In genomic region chr11:119558870-119559610, GRCm38 (mm10) we compare ENCODE assay signal across 11 mouse cellular contexts. TPM values are rescaled to one million over a fixed set of nuclear protein-coding genes. Genes with fewer than 3 reads are reported as not detected.
DNase-seq lines count a peak whose midpoint lies in the region; ATAC-seq and TF ChIP-seq lines count a peak whose summit lies in the region.
"Had no signal": no experiment of that assay in that cellular context is flagged by ENCODE, and none has a peak within 500 bp of the region (broad histone marks: within the 10 kb centered on the region; RNA-seq: fewer than 3 reads in every experiment).

No protein-coding gene starts in this region.

- peak; percentile 44; the same call in 1 of the 2 replicates for ATAC-seq in heart, embryonic 12.5 days (ENCODE audit: insufficient number of reproducible peaks, low FRiP score)
- peak; percentile 91 for ATAC-seq in hindbrain, embryonic 11.5 days (ENCODE audit: low FRiP score)
- peak; percentile 72 for ATAC-seq in midbrain, embryonic 16.5 days

- peaks cover 36% of the 10 kb centered on the region for H3K4me1 ChIP-seq in heart, embryonic 12.5 days (replicated peaks)
- H3K4me1 ChIP-seq in hindbrain, embryonic 11.5 days (replicated peaks; ENCODE audit: control insufficient read depth, insufficient read depth, low read length): peaks cover 18% of the 10 kb centered on the region
- H3K4me1 ChIP-seq in midbrain, embryonic 16.5 days (ENCODE audit: control insufficient read depth, insufficient read depth, low read length): peaks cover 25% of the 10 kb centered on the region
- H3K4me1 ChIP-seq in thymus, adult 2 months (replicated peaks; ENCODE audit: control insufficient read depth, insufficient read depth, low read length): no peaks in the 10 kb centered on the region

- H3K9me3 ChIP-seq in heart, embryonic 12.5 days (replicated peaks): no peaks in the 10 kb centered on the region
- no peaks in the 10 kb centered on the region for H3K9me3 ChIP-seq in hindbrain, embryonic 11.5 days (ENCODE audit: control insufficient read depth, low read length)
- no peaks in the 10 kb centered on the region for H3K9me3 ChIP-seq in midbrain, embryonic 16.5 days (replicated peaks; ENCODE audit: control insufficient read depth, low read length, poor library complexity, severe bottlenecking)

- TF ChIP-seq POLR2A in thymus, adult 2 months (IDR thresholded peaks at IDR 0.05; ENCODE audit: control insufficient read depth, extremely low read depth, insufficient read depth, low read length, poor library complexity): no peak

- WGBS in heart, embryonic 12.5 days: 12% methylated on average over 9 of the region's 9 CpGs
- WGBS in hindbrain, embryonic 11.5 days: 1% methylated on average over 6 of the region's 9 CpGs
- WGBS in midbrain, embryonic 16.5 days: 2% methylated on average over 8 of the region's 9 CpGs
- WGBS in thymus, adult 2 months: 49% methylated on average over 9 of the region's 9 CpGs

- H3K9ac ChIP-seq in heart, embryonic 12.5 days: 0 out of 2 replicates have a peak overlapping the region, but pooled peaks have one; percentile 31
- H3K9ac ChIP-seq in hindbrain, embryonic 11.5 days (ENCODE audit: low read depth, low read length): peak overlapping the region; percentile 37; the same call in 1 of the 2 replicates
- H3K9ac ChIP-seq in midbrain, embryonic 16.5 days (ENCODE audit: low read depth, low read length): peak overlapping the region; percentile 52

- peaks cover 46% of the 10 kb centered on the region for H3K27me3 ChIP-seq in heart, embryonic 12.5 days (replicated peaks)
- 0 out of 2 replicates have a peak, but pooled peaks cover 2% of the 10 kb centered on the region for H3K27me3 ChIP-seq in hindbrain, embryonic 11.5 days (ENCODE audit: control insufficient read depth, insufficient read depth, low read length)
- no peaks in the 10 kb centered on the region; the same call in 1 of the 2 replicates for H3K27me3 ChIP-seq in midbrain, embryonic 16.5 days (ENCODE audit: control insufficient read depth, insufficient read depth, low read depth, low read length)
- no peaks in the 10 kb centered on the region for H3K27me3 ChIP-seq in thymus, adult 2 months (ENCODE audit: control insufficient read depth, insufficient read depth, low read length)

- no peaks in the 10 kb centered on the region for H3K36me3 ChIP-seq in heart, embryonic 12.5 days
- no peaks in the 10 kb centered on the region for H3K36me3 ChIP-seq in hindbrain, embryonic 11.5 days (ENCODE audit: control insufficient read depth, insufficient read depth, low read length)
- no peaks in the 10 kb centered on the region for H3K36me3 ChIP-seq in midbrain, embryonic 16.5 days (ENCODE audit: control insufficient read depth, insufficient read depth, low read length)
- H3K36me3 ChIP-seq in thymus, adult 2 months (ENCODE audit: control insufficient read depth, insufficient read depth, low read length): no peaks in the 10 kb centered on the region

- peak overlapping the region; percentile 46 for H3K4me2 ChIP-seq in heart, embryonic 12.5 days
- peak overlapping the region; percentile 28 for H3K4me2 ChIP-seq in hindbrain, embryonic 11.5 days (replicated peaks; ENCODE audit: low read depth, low read length)
- H3K4me2 ChIP-seq in midbrain, embryonic 16.5 days (ENCODE audit: low read length): peak overlapping the region; percentile 29

- H3K4me3 ChIP-seq in heart, embryonic 12.5 days: no peak overlapping the region
- no peak overlapping the region for H3K4me3 ChIP-seq in hindbrain, embryonic 11.5 days (ENCODE audit: low read depth, low read length)
- no peak overlapping the region for H3K4me3 ChIP-seq in midbrain, embryonic 16.5 days (ENCODE audit: low read depth, low read length)
- no peak overlapping the region for H3K4me3 ChIP-seq in thymus, adult 2 months (ENCODE audit: control insufficient read depth, insufficient read depth, low read length)

- DNase-seq in heart, adult 8-10 months (ENCODE audit: low spot score): no peak
- peak; percentile 83 for DNase-seq in embryo, embryonic 10.5 days (ENCODE audit: low spot score)
- peak; percentile 80 for DNase-seq in hindbrain, embryonic 11.5 days (ENCODE audit: low spot score)
- DNase-seq in spleen, postnatal 4 days (ENCODE audit: low spot score in 2 of 2): no peak
- DNase-seq in thymus, adult 2 months: no peak
- no peak for DNase-seq in liver
- DNase-seq: kidney, adult 11 months; lung, adult 18-20 months; right cerebral cortex, postnatal 25 days had no signal

- no peak for TF ChIP-seq CTCF in thymus, adult 2 months (IDR thresholded peaks at IDR 0.05; ENCODE audit: borderline replicate concordance, control insufficient read depth, extremely low read depth, insufficient read depth, low read length, poor library complexity)

- peak overlapping the region; percentile 29; the same call in 1 of the 2 replicates for H3K27ac ChIP-seq in heart, embryonic 12.5 days (ENCODE audit: poor library complexity, severe bottlenecking)
- H3K27ac ChIP-seq in hindbrain, embryonic 11.5 days (ENCODE audit: low read depth, low read length): peak overlapping the region; percentile 93
- peak overlapping the region; percentile 86 for H3K27ac ChIP-seq in midbrain, embryonic 16.5 days (ENCODE audit: low read length)
- H3K27ac ChIP-seq in thymus, adult 2 months (ENCODE audit: control insufficient read depth, insufficient read depth, low read length): no peak overlapping the region

RNA-seq across cellular contexts. Expression of gene Nptx1, which starts 11.5 kb away (rescaled TPM):
- 1.8 and 2.1 TPM in 2 replicates for polyA plus RNA-seq in heart, embryonic 12.5 days (2016; fragmentation: Nextera tagmentation; extraction: Ambion mirVana)
- under 1 TPM; 0.09 to 0.24 (median 0.16) TPM for total RNA-seq in heart, adult 8-10 months (2022)
- polyA plus RNA-seq in hindbrain, embryonic 11.5 days (2014; fragmentation: Nextera tagmentation; extraction: Ambion mirVana): 8.7 and 11.2 TPM in 2 replicates
- polyA plus RNA-seq in midbrain, embryonic 16.5 days (2015; fragmentation: Nextera tagmentation; extraction: Ambion mirVana): 12.4 and 12.6 TPM in 2 replicates
- polyA plus RNA-seq in thymus, adult 2 months (2012; rRNA removed): 0.85 and 0.89 TPM in 2 replicates

RNA-seq across cellular contexts. Expression of gene Rptor, which starts 43.7 kb away (rescaled TPM):
- 13.3 and 14.1 TPM in 2 replicates for polyA plus RNA-seq in heart, embryonic 12.5 days (2016; fragmentation: Nextera tagmentation; extraction: Ambion mirVana)
- total RNA-seq in heart, adult 8-10 months (2022): 10 to 100 TPM; 30.3 to 35.6 (median 32.7) TPM
- 10.4 and 12.4 TPM in 2 replicates for polyA plus RNA-seq in hindbrain, embryonic 11.5 days (2014; fragmentation: Nextera tagmentation; extraction: Ambion mirVana)
- 9.9 and 10.4 TPM in 2 replicates for polyA plus RNA-seq in midbrain, embryonic 16.5 days (2015; fragmentation: Nextera tagmentation; extraction: Ambion mirVana)
- polyA plus RNA-seq in thymus, adult 2 months (2012; rRNA removed): 58.7 and 61.4 TPM in 2 replicates

Comparison
In these comparisons a context has a peak if more than half of its experiments do, and no peak if none do; other contexts are left out.
1. DNase-seq: peak in embryo, embryonic 10.5 days (single experiment) and hindbrain, embryonic 11.5 days (single experiment); none in heart, adult 8-10 months (single experiment), spleen, postnatal 4 days (0 of 2), thymus, adult 2 months (single experiment) and liver (single experiment).
2. Peak in every context shown above with its lines, with median percentiles within 50 percentile points of each other: ATAC-seq, H3K4me2 ChIP-seq and H3K9ac ChIP-seq.